8 mouse cellular contexts compared by ENCODE assay signal in genomic region chr2:136532033-136532432, GRCm38 (mm10). TPM values are rescaled to one million over a fixed set of nuclear protein-coding genes. Genes with fewer than 3 reads are reported as not detected.
DNase-seq lines count a peak whose midpoint lies in the region; ATAC-seq and TF ChIP-seq lines count a peak whose summit lies in the region.

No protein-coding gene starts in this region.

- no peak for DNase-seq in G1E (ENCODE audit: low spot score)
- peak; percentile 78 for DNase-seq in kidney, postnatal 0 days (ENCODE audit: low spot score)
- peak; percentile 87 for DNase-seq in telencephalon, adult 2 months (ENCODE audit: low read depth, low spot score)

- peak overlapping the region; percentile 68 for H3K9ac ChIP-seq in forebrain, embryonic 13.5 days
- H3K9ac ChIP-seq in heart, embryonic 15.5 days: peak overlapping the region; percentile 40
- peak overlapping the region; percentile 35; the same call in 1 of the 2 replicates for H3K9ac ChIP-seq in kidney, postnatal 0 days (ENCODE audit: low read depth, low read length)
- H3K9ac ChIP-seq in limb, embryonic 15.5 days: no peak overlapping the region
- peak overlapping the region; percentile 68 for H3K9ac ChIP-seq in midbrain, embryonic 16.5 days (ENCODE audit: low read depth, low read length)

- peak overlapping the region; percentile 2; the same call in 1 of the 2 replicates for H3K4me3 ChIP-seq in G1E (ENCODE audit: low read depth, low read length)
- peak overlapping the region; percentile 50 for H3K4me3 ChIP-seq in forebrain, embryonic 13.5 days
- peak overlapping the region; percentile 58 for H3K4me3 ChIP-seq in heart, embryonic 15.5 days
- H3K4me3 ChIP-seq in kidney, postnatal 0 days (replicated peaks; ENCODE audit: low read depth, low read length): peak overlapping the region; percentile 42
- H3K4me3 ChIP-seq in limb, embryonic 15.5 days: peak overlapping the region; percentile 52
- peak overlapping the region; percentile 46 for H3K4me3 ChIP-seq in midbrain, embryonic 16.5 days (ENCODE audit: low read depth, low read length)

- no peak for TF ChIP-seq CTCF in G1E (IDR thresholded peaks at IDR 0.05; ENCODE audit: low read depth, low read length)
- no peak for TF ChIP-seq CTCF in kidney, postnatal 0 days (IDR thresholded peaks at IDR 0.05; ENCODE audit: low read depth)

- H3K4me1 ChIP-seq in G1E (ENCODE audit: insufficient read depth, low read depth, low read length): no peaks in the 10 kb centered on the region
- peaks cover 5% of the 10 kb centered on the region; the same call in 1 of the 2 replicates for H3K4me1 ChIP-seq in forebrain, embryonic 13.5 days
- no peaks in the 10 kb centered on the region for H3K4me1 ChIP-seq in heart, embryonic 15.5 days (replicated peaks)
- H3K4me1 ChIP-seq in kidney, postnatal 0 days (replicated peaks; ENCODE audit: insufficient read depth, low read length): no peaks in the 10 kb centered on the region
- H3K4me1 ChIP-seq in limb, embryonic 15.5 days: peaks cover 3% of the 10 kb centered on the region; the same call in 1 of the 2 replicates
- no peaks in the 10 kb centered on the region for H3K4me1 ChIP-seq in midbrain, embryonic 16.5 days (ENCODE audit: control insufficient read depth, insufficient read depth, low read length)

- H3K4me2 ChIP-seq in forebrain, embryonic 13.5 days: peak overlapping the region; percentile 65
- peak overlapping the region; percentile 79 for H3K4me2 ChIP-seq in heart, embryonic 15.5 days
- peak overlapping the region; percentile 74 for H3K4me2 ChIP-seq in kidney, postnatal 0 days (ENCODE audit: low read length)
- peak overlapping the region; percentile 73 for H3K4me2 ChIP-seq in limb, embryonic 15.5 days
- H3K4me2 ChIP-seq in midbrain, embryonic 16.5 days (ENCODE audit: low read length): peak overlapping the region; percentile 52

- peak overlapping the region; percentile 40; the same call in 1 of the 2 replicates for H3K27ac ChIP-seq in forebrain, embryonic 13.5 days
- no peak overlapping the region for H3K27ac ChIP-seq in heart, embryonic 15.5 days
- H3K27ac ChIP-seq in kidney, postnatal 0 days: no peak overlapping the region
- H3K27ac ChIP-seq in limb, embryonic 15.5 days: no peak overlapping the region
- peak overlapping the region; percentile 47 for H3K27ac ChIP-seq in midbrain, embryonic 16.5 days (ENCODE audit: low read length)

- under 1% methylated on average over 23 of the region's 23 CpGs for WGBS in forebrain, embryonic 13.5 days
- under 1% methylated on average over 23 of the region's 23 CpGs for WGBS in heart, embryonic 15.5 days
- under 1% methylated on average over 23 of the region's 23 CpGs for whole genome bisulfite sequencing in kidney, postnatal 0 days
- under 1% methylated on average over 23 of the region's 23 CpGs for WGBS in limb, embryonic 15.5 days
- WGBS in midbrain, embryonic 16.5 days: under 1% methylated on average over 23 of the region's 23 CpGs

- H3K36me3 ChIP-seq in G1E (replicated peaks): no peaks in the 10 kb centered on the region
- H3K36me3 ChIP-seq in forebrain, embryonic 13.5 days (ENCODE audit: poor library complexity, severe bottlenecking): no peaks in the 10 kb centered on the region
- no peaks in the 10 kb centered on the region for H3K36me3 ChIP-seq in heart, embryonic 15.5 days
- H3K36me3 ChIP-seq in kidney, postnatal 0 days (ENCODE audit: insufficient read depth, low read length): no peaks in the 10 kb centered on the region
- no peaks in the 10 kb centered on the region for H3K36me3 ChIP-seq in limb, embryonic 15.5 days
- no peaks in the 10 kb centered on the region for H3K36me3 ChIP-seq in midbrain, embryonic 16.5 days (ENCODE audit: control insufficient read depth, insufficient read depth, low read length)

- peaks cover 22% of the 10 kb centered on the region for H3K9me3 ChIP-seq in G1E (replicated peaks)
- H3K9me3 ChIP-seq in forebrain, embryonic 13.5 days (replicated peaks): no peaks in the 10 kb centered on the region
- no peaks in the 10 kb centered on the region for H3K9me3 ChIP-seq in heart, embryonic 15.5 days (replicated peaks)
- H3K9me3 ChIP-seq in kidney, postnatal 0 days (replicated peaks; ENCODE audit: low read length): no peaks in the 10 kb centered on the region
- H3K9me3 ChIP-seq in limb, embryonic 15.5 days: no peaks in the 10 kb centered on the region
- no peaks in the 10 kb centered on the region for H3K9me3 ChIP-seq in midbrain, embryonic 16.5 days (replicated peaks; ENCODE audit: control insufficient read depth, low read length, poor library complexity, severe bottlenecking)

- no peaks in the 10 kb centered on the region for H3K27me3 ChIP-seq in G1E (ENCODE audit: insufficient read depth, low read length)
- no peaks in the 10 kb centered on the region for H3K27me3 ChIP-seq in forebrain, embryonic 13.5 days
- H3K27me3 ChIP-seq in heart, embryonic 15.5 days: no peaks in the 10 kb centered on the region
- H3K27me3 ChIP-seq in kidney, postnatal 0 days (ENCODE audit: insufficient read depth, low read length): no peaks in the 10 kb centered on the region
- no peaks in the 10 kb centered on the region for H3K27me3 ChIP-seq in limb, embryonic 15.5 days
- no peaks in the 10 kb centered on the region for H3K27me3 ChIP-seq in midbrain, embryonic 16.5 days (ENCODE audit: control insufficient read depth, insufficient read depth, low read depth, low read length)

- ATAC-seq in G1E (ENCODE audit: extremely low read depth, insufficient number of reproducible peaks, low FRiP score, poor library complexity, severe bottlenecking): no peak
- ATAC-seq in cerebellum, adult (ENCODE audit: insufficient number of reproducible peaks, low FRiP score, low TSS enrichment): peak; percentile 99
- peak; percentile 100 for ATAC-seq in forebrain, embryonic 13.5 days
- peak; percentile 96 for ATAC-seq in heart, embryonic 15.5 days (replicated peaks; ENCODE audit: insufficient number of reproducible peaks, insufficient read depth, low FRiP score, low read depth)
- peak; percentile 98 for ATAC-seq in kidney, postnatal 0 days (replicated peaks; ENCODE audit: low FRiP score, low read depth)
- peak; percentile 94 for ATAC-seq in limb, embryonic 15.5 days (ENCODE audit: insufficient number of reproducible peaks, low FRiP score, low TSS enrichment, low read depth)
- ATAC-seq in midbrain, embryonic 16.5 days: peak; percentile 100

RNA-seq across cellular contexts. Expression of gene Ankef1, which starts 30.3 kb away (rescaled TPM):
- not detected in 2 replicates for total RNA-seq in G1E (2014; fragmentation: Nextera tagmentation)
- 0.11 and 0.12 TPM in 2 replicates for total RNA-seq in G1E (2017)
- polyA plus RNA-seq in G1E (2012): not detected in 2 replicates
- polyA plus RNA-seq in forebrain, embryonic 13.5 days (2015; fragmentation: Nextera tagmentation; extraction: Ambion mirVana): 0.46 and 1.0 TPM in 2 replicates
- polyA plus RNA-seq in heart, embryonic 15.5 days (2015; fragmentation: Nextera tagmentation; extraction: Ambion mirVana): 0.05 and 0.15 TPM in 2 replicates
- polyA plus RNA-seq in kidney, postnatal 0 days (2015; fragmentation: Nextera tagmentation; extraction: Ambion mirVana): 0.06 and 0.24 TPM in 2 replicates
- 0.47 and 0.53 TPM in 2 replicates for polyA plus RNA-seq in limb, embryonic 15.5 days (2015; fragmentation: Nextera tagmentation; extraction: Ambion mirVana)
- polyA plus RNA-seq in midbrain, embryonic 16.5 days (2015; fragmentation: Nextera tagmentation; extraction: Ambion mirVana): 1.2 and 1.4 TPM in 2 replicates

Comparison
In these comparisons a context has a peak if more than half of its experiments do, and no peak if none do; other contexts are left out.
1. H3K4me3 ChIP-seq: peak in every context shown above with its lines; median percentile 58 in heart, embryonic 15.5 days; 52 in limb, embryonic 15.5 days; 50 in forebrain, embryonic 13.5 days; 46 in midbrain, embryonic 16.5 days; 42 in kidney, postnatal 0 days; 2 in G1E.
2. H3K27ac ChIP-seq: peak in forebrain, embryonic 13.5 days (single experiment) and midbrain, embryonic 16.5 days (single experiment); none in heart, embryonic 15.5 days (single experiment), kidney, postnatal 0 days (single experiment) and limb, embryonic 15.5 days (single experiment).
3. Peak in every context shown above with its lines, with median percentiles within 50 percentile points of each other: H3K4me2 ChIP-seq.